Mouse (Mus musculus) right cerebral cortex, postnatal 14 days (tissue): ENCODE data around the gene Gm5591.
"Not testable (repeated sequence)": the region's sequence is repeated elsewhere in the genome, so short reads cannot be mapped to it uniquely, and the experiment has no call there.

Experiments
- DNase-seq: peaks from one replicate; pipeline ENCODE4 v3.0.0; 2022

Gm5591 gene

GRCm38 (mm10) chr7:38528093-38528492, at the start of gene Gm5591:
TSS of gene Gm5591 (minus strand) at chr7:38528193.
- not testable (repeated sequence) for DNase-seq

DNA sequence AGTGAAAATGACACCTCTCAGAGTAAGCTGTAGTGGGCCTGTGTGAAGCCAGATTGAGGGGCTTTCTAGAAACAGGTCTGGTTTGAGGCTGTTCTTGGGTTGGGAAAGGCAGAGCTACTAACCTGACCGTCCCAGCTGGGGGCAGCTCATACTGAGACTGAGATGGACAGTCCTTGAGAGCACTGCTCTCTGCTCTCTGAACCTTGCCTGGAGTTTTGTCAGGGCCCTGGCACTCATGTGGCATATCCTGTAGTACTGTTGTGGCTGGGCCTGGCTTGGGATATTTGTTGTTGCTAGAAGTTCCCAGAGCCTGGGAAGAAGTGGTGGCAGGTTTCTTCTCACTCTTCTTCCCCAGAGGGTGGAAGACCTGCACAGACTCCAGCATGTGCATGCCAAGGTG, 39.5 kb downstream of the Gm5591 start:
- not testable (repeated sequence) for DNase-seq
